Mouse (Mus musculus): ENCODE measurements at regions not wholly inside any gene's neighbourhood (a gene's known extent, or its start where the extent isn't known, plus 50 kb on each side); places are given as distances from the start of the nearest gene placed in this dataset.

- no peaks in the 10 kb centered on the region for H3K4me1 ChIP-seq (ENCODE audit: insufficient read depth, low read depth, low read length)
- no peaks in the 10 kb centered on the region for H3K27me3 ChIP-seq (ENCODE audit: insufficient read depth, low read length)
- no peak overlapping the region for H3K4me3 ChIP-seq (ENCODE audit: low read depth, low read length)
- DNase-seq (ENCODE audit: low spot score) = no peak
- H3K9me3 ChIP-seq (replicated peaks) = 0 out of 2 replicates have a peak, but pooled peaks cover 3% of the 10 kb centered on the region
- ATAC-seq (ENCODE audit: extremely low read depth, insufficient number of reproducible peaks, low FRiP score, poor library complexity, severe bottlenecking) = no peak
- TF ChIP-seq CTCF (IDR thresholded peaks at IDR 0.05; ENCODE audit: low read depth, low read length) (no peak), GATA1 (IDR thresholded peaks at IDR 0.05; ENCODE audit: borderline replicate concordance, low read length) (no peak), TAL1 (conservative IDR thresholded peaks at IDR 0.05; ENCODE audit: low read depth, low read length) (no peak), GATA2 (IDR thresholded peaks at IDR 0.05; ENCODE audit: borderline replicate concordance, low read depth, low read length) (no peak), POLR2AphosphoS5 (IDR thresholded peaks at IDR 0.05; ENCODE audit: insufficient replicate concordance, low read depth, low read length) (no peak)
- H3K36me3 ChIP-seq (replicated peaks) = no peaks in the 10 kb centered on the region
Measured at GRCm38 (mm10) chr3:56393134-56393533, 209.6 kb upstream of the Nbea start.

- ATAC-seq (ENCODE audit: extremely low read depth, insufficient number of reproducible peaks, low FRiP score, poor library complexity, severe bottlenecking) = no peak
- TF ChIP-seq CTCF (IDR thresholded peaks at IDR 0.05; ENCODE audit: low read depth, low read length) (no peak), GATA1 (IDR thresholded peaks at IDR 0.05; ENCODE audit: borderline replicate concordance, low read length) (no peak)
- no peaks in the 10 kb centered on the region for H3K27me3 ChIP-seq (ENCODE audit: insufficient read depth, low read length)
- no peaks in the 10 kb centered on the region for H3K4me1 ChIP-seq (ENCODE audit: insufficient read depth, low read depth, low read length)
- H3K4me3 ChIP-seq (ENCODE audit: low read depth, low read length) = no peak overlapping the region
- no peaks in the 10 kb centered on the region for H3K36me3 ChIP-seq (replicated peaks)
- H3K9me3 ChIP-seq (replicated peaks) = peaks cover 4% of the 10 kb centered on the region; the same call in 1 of the 2 replicates
- DNase-seq (ENCODE audit: low spot score) = no peak
Measured at GRCm38 (mm10) chr3:56380316-56380715, 196.8 kb upstream of the Nbea start.

GRCm38 (mm10) chr3:56379500-56379899 is 196.0 kb upstream of the Nbea start:
- no peak for ATAC-seq (ENCODE audit: extremely low read depth, insufficient number of reproducible peaks, low FRiP score, poor library complexity, severe bottlenecking)
- no peaks in the 10 kb centered on the region for H3K4me1 ChIP-seq (ENCODE audit: insufficient read depth, low read depth, low read length)
- no peaks in the 10 kb centered on the region for H3K36me3 ChIP-seq (replicated peaks)
- TF ChIP-seq POLR2AphosphoS5 (IDR thresholded peaks at IDR 0.05; ENCODE audit: insufficient replicate concordance, low read depth, low read length) = no peak
- no peak for TF ChIP-seq TAL1 (conservative IDR thresholded peaks at IDR 0.05; ENCODE audit: low read depth, low read length)
- no peak for TF ChIP-seq CTCF (IDR thresholded peaks at IDR 0.05; ENCODE audit: low read depth, low read length)
- no peak for TF ChIP-seq GATA1 (IDR thresholded peaks at IDR 0.05; ENCODE audit: borderline replicate concordance, low read length)
- no peak for TF ChIP-seq GATA2 (IDR thresholded peaks at IDR 0.05; ENCODE audit: borderline replicate concordance, low read depth, low read length)
- no peak overlapping the region for H3K4me3 ChIP-seq (ENCODE audit: low read depth, low read length)
- H3K27me3 ChIP-seq (ENCODE audit: insufficient read depth, low read length) = no peaks in the 10 kb centered on the region
- no peak for DNase-seq (ENCODE audit: low spot score)
- peaks cover 2% of the 10 kb centered on the region; the same call in 1 of the 2 replicates for H3K9me3 ChIP-seq (replicated peaks)

GRCm38 (mm10) chr3:56362543-56362942 is 179.0 kb upstream of the Nbea start:
- no peak for TF ChIP-seq CTCF (IDR thresholded peaks at IDR 0.05; ENCODE audit: low read depth, low read length)
- no peak for TF ChIP-seq GATA1 (IDR thresholded peaks at IDR 0.05; ENCODE audit: borderline replicate concordance, low read length)
- no peak for TF ChIP-seq POLR2AphosphoS5 (IDR thresholded peaks at IDR 0.05; ENCODE audit: insufficient replicate concordance, low read depth, low read length)
- no peak for TF ChIP-seq TAL1 (conservative IDR thresholded peaks at IDR 0.05; ENCODE audit: low read depth, low read length)
- no peak for TF ChIP-seq GATA2 (IDR thresholded peaks at IDR 0.05; ENCODE audit: borderline replicate concordance, low read depth, low read length)
- Histone ChIP-seq H3K36me3 (replicated peaks) (no peaks in the 10 kb centered on the region), H3K4me1 (ENCODE audit: insufficient read depth, low read depth, low read length) (no peaks in the 10 kb centered on the region), H3K4me3 (ENCODE audit: low read depth, low read length) (no peak overlapping the region), H3K9me3 (replicated peaks) (no peaks in the 10 kb centered on the region), H3K27me3 (ENCODE audit: insufficient read depth, low read length) (no peaks in the 10 kb centered on the region)
- no peak for DNase-seq (ENCODE audit: low spot score)
- no peak for ATAC-seq (ENCODE audit: extremely low read depth, insufficient number of reproducible peaks, low FRiP score, poor library complexity, severe bottlenecking)

GRCm38 (mm10) chr3:56357035-56357701 is 173.7 kb upstream of the Nbea start:
- no peaks in the 10 kb centered on the region for H3K27me3 ChIP-seq (ENCODE audit: insufficient read depth, low read length)
- ATAC-seq (ENCODE audit: extremely low read depth, insufficient number of reproducible peaks, low FRiP score, poor library complexity, severe bottlenecking) = no peak
- H3K36me3 ChIP-seq (replicated peaks) = no peaks in the 10 kb centered on the region
- no peak for DNase-seq (ENCODE audit: low spot score)
- TF ChIP-seq POLR2AphosphoS5 (IDR thresholded peaks at IDR 0.05; ENCODE audit: insufficient replicate concordance, low read depth, low read length) (no peak), CTCF (IDR thresholded peaks at IDR 0.05; ENCODE audit: low read depth, low read length) (no peak), GATA1 (IDR thresholded peaks at IDR 0.05; ENCODE audit: borderline replicate concordance, low read length) (no peak), GATA2 (IDR thresholded peaks at IDR 0.05; ENCODE audit: borderline replicate concordance, low read depth, low read length) (no peak), TAL1 (conservative IDR thresholded peaks at IDR 0.05; ENCODE audit: low read depth, low read length) (no peak)
- no peaks in the 10 kb centered on the region for H3K9me3 ChIP-seq (replicated peaks)
- no peaks in the 10 kb centered on the region for H3K4me1 ChIP-seq (ENCODE audit: insufficient read depth, low read depth, low read length)
- H3K4me3 ChIP-seq (ENCODE audit: low read depth, low read length) = no peak overlapping the region

- ATAC-seq (ENCODE audit: extremely low read depth, insufficient number of reproducible peaks, low FRiP score, poor library complexity, severe bottlenecking) = no peak
- TF ChIP-seq POLR2AphosphoS5 (IDR thresholded peaks at IDR 0.05; ENCODE audit: insufficient replicate concordance, low read depth, low read length) = no peak
- TF ChIP-seq CTCF (IDR thresholded peaks at IDR 0.05; ENCODE audit: low read depth, low read length) = no peak
- no peak for TF ChIP-seq TAL1 (conservative IDR thresholded peaks at IDR 0.05; ENCODE audit: low read depth, low read length)
- no peak for TF ChIP-seq GATA1 (IDR thresholded peaks at IDR 0.05; ENCODE audit: borderline replicate concordance, low read length)
- no peak for TF ChIP-seq GATA2 (IDR thresholded peaks at IDR 0.05; ENCODE audit: borderline replicate concordance, low read depth, low read length)
Measured at GRCm38 (mm10) chr3:56356163-56356882, 172.8 kb upstream of the Nbea start.

More at GRCm38 (mm10) chr3:56356163-56356882, 172.8 kb upstream of the Nbea start:
- Histone ChIP-seq H3K9me3 (replicated peaks) (no peaks in the 10 kb centered on the region), H3K27me3 (ENCODE audit: insufficient read depth, low read length) (no peaks in the 10 kb centered on the region), H3K4me3 (ENCODE audit: low read depth, low read length) (no peak overlapping the region), H3K36me3 (replicated peaks) (no peaks in the 10 kb centered on the region), H3K4me1 (ENCODE audit: insufficient read depth, low read depth, low read length) (no peaks in the 10 kb centered on the region)
- no peak for DNase-seq (ENCODE audit: low spot score)

All from G1E (cell line).